Mouse (Mus musculus) Patski (cell line): ENCODE results near the gene Ccdc141. TPM values are rescaled to one million over a fixed set of nuclear protein-coding genes. Genes with fewer than 3 reads are reported as not detected.

Source experiments
- ATAC-seq: fragments of 100-300 bp; one replicate; pipeline ENCODE4 v1.8.0; 2021
- CTCF ChIA-PET: fragments of 350-600 bp; sonication (Branson Sonifier 250); formaldehyde crosslinking; loops from one replicate; lab custom pipeline; 2022; ENCODE audit warnings: inconsistent platforms; lab: Charles Lee
- POLR2A ChIA-PET: fragments of 350-600 bp; sonication (Branson Sonifier 250); formaldehyde crosslinking; loops from one replicate; lab custom pipeline; 2022; ENCODE audit warnings: antibody characterized with exemption, inconsistent platforms; lab: Charles Lee
- DNase-seq: peaks from one replicate; pipeline ENCODE4 v3.0.0-alpha.2; 2011; ENCODE audit warnings: low read depth, low spot score
- H3K27me3 ChIP-seq: fragments of 371-371 bp; one replicate; pipeline ENCODE4 v1.5.1; 2021
- CTCF ChIP-seq: fragments of 100-300 bp; IDR thresholded peaks from one replicate; pipeline ENCODE4 v1.5.1; 2021
- in situ Hi-C: fragments of 300-500 bp; cut with MboI; formaldehyde crosslinking; loops from 3 replicates; pipeline ENCODE4 v1.11.1; 2018; ENCODE audit warnings: low pct_unique_long_range_greater_than_20kb, mixed read lengths
- polyA plus RNA-seq: library from polyadenylated mRNA; unstranded; gene quantifications from one replicate; pipeline ENCODE4 v1.2.3, GENCODE M21; 2021

The Ccdc141 gene
- polyA plus RNA-seq, 1 experiment from 2014 or later: 0.56 TPM

DNA sequence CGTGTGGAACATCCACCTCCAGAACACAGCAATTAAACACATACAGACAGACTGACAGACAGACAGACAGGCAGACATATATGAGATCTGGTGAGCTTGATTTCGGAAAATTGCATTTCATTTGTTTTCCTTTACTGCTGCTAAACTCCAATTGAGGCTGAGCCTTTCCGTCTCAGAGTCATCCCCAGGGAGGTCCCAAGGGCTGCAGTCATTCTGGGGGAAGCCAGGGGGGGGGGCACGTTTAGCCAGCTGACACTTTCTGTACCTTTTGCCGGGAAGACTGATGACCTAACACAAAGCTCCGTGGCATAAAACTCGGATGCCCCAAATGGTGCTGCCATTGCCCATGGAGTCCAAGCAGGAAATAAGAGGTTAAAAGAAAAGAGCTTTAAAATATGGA, 5.0 kb upstream of the Ccdc141 start:
- DNase-seq (no peak), ATAC-seq (no peak)
- H3K27me3 ChIP-seq: no peaks in the 10 kb centered on the region
- in situ Hi-C loops: no loop called here
- no peak for TF ChIP-seq CTCF
- CTCF ChIA-PET: interaction anchor here (0.7 to 1.0 kb wide), 3 partner anchors 12 to 95 kb away, joined by 3 to 4 read pairs (median 3); no protein-coding TSS in a partner anchor
- POLR2A ChIA-PET: no interaction called here

DNA sequence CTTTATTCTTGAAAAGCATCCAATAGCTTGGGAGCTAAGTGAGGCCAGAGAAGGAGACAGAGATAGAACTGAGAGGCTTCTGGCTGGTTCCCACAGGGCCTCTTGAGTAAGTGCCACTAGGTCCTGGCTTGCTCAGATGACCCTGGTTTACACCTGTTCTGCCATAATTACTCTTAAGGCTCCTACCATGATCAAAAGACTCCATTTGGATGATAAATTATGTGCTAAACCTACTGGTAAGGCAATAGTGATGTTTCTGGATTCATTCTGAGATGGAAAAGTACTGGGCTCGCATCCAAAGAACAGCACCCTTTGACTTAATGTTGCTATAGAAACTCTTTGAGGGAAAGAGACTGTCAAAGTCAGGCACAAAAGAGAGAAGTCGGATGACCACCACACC, 3.9 kb upstream of the Ccdc141 start:
- no peak for TF ChIP-seq CTCF
- CTCF ChIA-PET: no interaction called here

DNA sequence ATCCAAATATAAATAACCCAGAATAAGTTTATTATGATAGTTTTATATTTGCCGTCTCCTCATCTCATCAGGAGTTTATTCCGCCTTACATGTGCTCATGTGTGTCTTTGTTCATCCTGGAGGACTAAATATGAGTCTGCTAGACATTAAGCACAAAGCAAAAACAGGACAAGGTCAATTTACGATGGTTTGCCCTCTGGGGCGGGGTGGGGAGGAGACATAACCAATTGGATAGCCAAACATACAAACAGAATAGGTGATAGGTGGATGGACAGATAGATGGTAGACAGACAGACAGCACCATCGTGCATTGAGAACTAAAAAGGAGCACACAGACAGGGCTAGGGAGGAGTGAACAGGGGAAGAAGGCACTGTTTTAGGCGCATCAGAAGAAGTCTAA, 3.4 kb upstream of the Ccdc141 start:
- POLR2A ChIA-PET: no interaction called here

More for the DNA sequence above, 3.9 kb upstream of the Ccdc141 start:
- DNase-seq (no peak), ATAC-seq (no peak)
- POLR2A ChIA-PET: no interaction called here
- in situ Hi-C loops: no loop called here
- H3K27me3 ChIP-seq: no peaks in the 10 kb centered on the region

DNA sequence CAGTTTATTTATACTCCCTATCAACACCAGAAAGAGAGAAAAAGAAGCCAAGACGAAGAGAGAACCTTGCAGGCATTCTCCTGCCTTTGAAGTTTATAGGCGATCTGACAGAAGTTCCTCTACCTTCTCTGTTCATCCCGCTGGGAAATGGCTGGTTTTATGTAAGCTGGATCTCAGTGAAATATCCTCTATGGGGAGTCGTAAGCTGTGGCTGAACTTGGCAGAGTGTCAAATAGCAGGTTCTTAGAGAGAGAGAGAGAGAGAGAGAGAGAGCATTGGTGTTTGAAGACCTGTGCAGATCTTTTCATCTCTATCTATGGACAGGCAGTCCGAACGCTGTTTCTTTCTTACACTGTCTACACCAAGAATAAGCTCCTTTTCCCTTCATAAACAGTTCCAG, 2.9 kb upstream of the Ccdc141 start:
- in situ Hi-C loops: no loop called here
- ATAC-seq (no peak), DNase-seq (no peak)
- no peaks in the 10 kb centered on the region for H3K27me3 ChIP-seq
- no peak for TF ChIP-seq CTCF
- CTCF ChIA-PET: no interaction called here
- POLR2A ChIA-PET: no interaction called here

More for the DNA sequence above, 3.4 kb upstream of the Ccdc141 start:
- CTCF ChIA-PET: no interaction called here
- H3K27me3 ChIP-seq: no peaks in the 10 kb centered on the region
- in situ Hi-C loops: no loop called here
- no peak for TF ChIP-seq CTCF
- no peak for ATAC-seq
- DNase-seq: no peak

DNA sequence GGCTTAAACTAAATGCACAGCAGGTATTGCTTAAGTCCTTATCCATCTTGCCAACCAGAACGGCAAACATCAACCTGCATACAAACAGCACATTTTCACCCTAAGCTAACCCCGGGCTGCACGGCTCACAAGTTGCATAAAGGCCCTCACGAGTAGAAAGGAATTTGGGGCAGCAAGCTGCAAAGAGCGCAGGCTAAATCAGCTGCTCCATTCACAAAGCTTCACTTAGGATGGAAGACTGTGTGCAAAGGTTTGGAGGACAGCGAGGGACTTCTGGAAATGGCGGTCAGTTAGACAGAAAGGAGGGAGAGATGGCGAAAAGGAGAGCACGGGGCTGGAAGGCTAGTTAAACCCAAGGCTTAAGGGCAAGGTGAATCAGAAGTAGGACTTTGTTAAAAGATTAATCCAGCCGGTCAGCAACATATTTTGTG, 1.8 kb upstream of the Ccdc141 start:
- ChIA-PET CTCF (interaction anchor here (0.9 kb wide), 1 partner anchor 18 kb away, joined by 3 read pairs; no protein-coding TSS in a partner anchor), POLR2A (no interaction called here)
- ATAC-seq (peak; percentile 46), DNase-seq (no peak)
- in situ Hi-C loops: no loop called here
- H3K27me3 ChIP-seq: no peaks in the 10 kb centered on the region
- no peak for TF ChIP-seq CTCF

DNA sequence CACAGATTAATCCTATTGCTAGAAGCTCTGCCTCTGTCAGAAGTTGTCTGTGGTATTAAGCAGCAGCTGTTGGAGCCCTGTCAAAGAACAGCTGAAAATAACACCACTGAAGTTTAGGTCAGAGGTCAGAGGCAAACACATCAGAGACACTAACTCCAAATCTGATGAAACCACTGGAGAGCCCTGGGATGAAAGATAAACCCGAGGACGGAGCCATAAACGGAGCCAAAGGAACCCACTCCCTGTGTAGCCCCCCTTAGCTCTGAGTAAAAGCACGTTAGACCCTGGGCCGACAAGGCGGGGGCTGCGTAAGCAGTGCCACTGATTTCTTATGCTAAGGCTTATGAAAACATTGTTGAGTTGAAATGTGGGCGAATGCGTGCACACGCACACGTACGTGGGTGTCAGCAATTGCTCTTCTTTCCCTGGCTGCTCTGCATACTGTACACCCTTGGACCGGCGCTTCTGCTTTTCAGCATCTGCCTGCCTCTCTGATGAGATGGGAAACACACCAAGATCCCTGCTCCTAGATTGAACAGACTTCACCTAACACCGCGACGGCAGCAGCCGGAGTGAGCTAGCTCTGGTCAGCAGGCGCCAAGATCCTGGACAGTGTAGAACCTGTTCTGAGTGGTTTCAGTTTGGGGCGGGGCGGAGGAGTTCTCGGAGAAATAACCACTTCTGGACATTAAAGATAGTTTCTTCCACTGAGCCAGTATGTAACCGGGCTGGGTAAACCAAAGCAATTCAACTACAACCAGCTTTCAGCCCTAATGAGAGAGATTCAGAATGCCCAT, 1.2 kb upstream of the Ccdc141 start:
- in situ Hi-C loops: no loop called here
- DNase-seq: no peak
- ChIA-PET POLR2A (interaction anchor here (0.7 kb wide), 1 partner anchor 17 kb away, joined by 5 read pairs; no protein-coding TSS in a partner anchor), CTCF (interaction anchor here (0.9 kb wide), 1 partner anchor 17 kb away, joined by 3 read pairs; no protein-coding TSS in a partner anchor)
- H3K27me3 ChIP-seq: no peaks in the 10 kb centered on the region
- no peak for TF ChIP-seq CTCF
- ATAC-seq: no peak

DNA sequence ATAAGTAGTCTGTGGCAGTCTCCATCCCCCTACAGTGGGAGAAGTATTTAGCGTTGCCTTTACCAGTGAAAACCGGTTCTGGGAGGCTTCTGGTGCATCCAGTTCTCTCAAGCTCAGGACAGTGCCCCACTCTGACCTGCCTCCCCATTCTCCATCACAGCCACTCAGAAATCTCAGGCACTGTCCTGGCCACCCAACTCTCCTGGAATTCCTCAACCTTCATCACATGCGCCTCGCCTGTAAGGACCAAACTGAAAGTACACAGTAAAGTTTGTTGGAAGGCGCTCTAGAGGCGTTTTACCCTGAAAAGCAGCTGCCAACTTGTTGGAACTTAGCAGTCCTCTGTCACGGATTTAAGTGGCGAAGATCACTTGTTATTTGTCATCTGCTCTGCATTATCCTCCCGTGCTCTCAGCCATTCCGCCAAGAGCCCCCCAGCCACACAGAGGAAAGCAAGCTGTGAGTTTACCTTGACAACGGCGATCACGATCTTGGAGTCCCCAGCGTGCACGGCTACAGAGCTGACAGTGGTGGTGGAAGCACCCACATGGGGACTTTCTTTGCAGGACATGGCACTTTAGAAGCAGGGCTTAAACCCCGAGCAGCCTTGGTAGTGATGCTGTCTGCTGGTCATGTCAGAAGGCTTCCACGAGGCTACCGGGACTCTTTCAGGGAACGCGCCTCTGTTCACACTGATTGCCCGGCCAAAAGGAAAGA, 362 bp downstream of the Ccdc141 start:
- ATAC-seq (no peak), DNase-seq (no peak)
- CTCF ChIA-PET: interaction anchor here (1.0 kb wide), 1 partner anchor 88 kb away, joined by 3 read pairs; no protein-coding TSS in a partner anchor
- POLR2A ChIA-PET: interaction anchor here (0.8 kb wide), 1 partner anchor 12 kb away, joined by 3 read pairs; no protein-coding TSS in a partner anchor
- in situ Hi-C loops: no loop called here
- TF ChIP-seq CTCF: no peak
- no peaks in the 10 kb centered on the region for H3K27me3 ChIP-seq

DNA sequence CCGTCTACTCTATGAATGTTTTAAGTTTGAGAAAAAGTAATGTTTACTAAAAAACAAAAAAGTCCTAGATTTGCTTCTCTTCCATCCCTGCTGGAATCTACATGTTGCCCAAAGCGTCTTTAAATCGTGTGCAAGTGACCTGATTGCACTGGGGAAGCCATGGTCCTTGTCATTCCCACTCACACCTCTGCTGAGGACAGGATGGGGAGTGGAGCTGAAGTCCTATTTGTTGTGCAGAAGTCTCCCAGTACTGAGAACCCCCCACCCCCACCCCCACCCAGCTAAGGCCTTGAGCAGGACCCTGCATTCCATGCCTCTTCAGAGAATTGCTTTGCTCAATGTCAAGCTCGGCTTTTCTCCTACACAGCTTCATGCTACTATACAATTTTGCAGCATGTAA, 1.2 kb downstream of the Ccdc141 start:
- DNase-seq (no peak), ATAC-seq (no peak)
- no peak for TF ChIP-seq CTCF
- H3K27me3 ChIP-seq: no peaks in the 10 kb centered on the region
- in situ Hi-C loops: no loop called here
- POLR2A ChIA-PET: interaction anchor here (0.8 kb wide), 1 partner anchor 11 kb away, joined by 3 read pairs; no protein-coding TSS in a partner anchor
- CTCF ChIA-PET: interaction anchor here (1.0 kb wide), 1 partner anchor 88 kb away, joined by 3 read pairs; no protein-coding TSS in a partner anchor

DNA sequence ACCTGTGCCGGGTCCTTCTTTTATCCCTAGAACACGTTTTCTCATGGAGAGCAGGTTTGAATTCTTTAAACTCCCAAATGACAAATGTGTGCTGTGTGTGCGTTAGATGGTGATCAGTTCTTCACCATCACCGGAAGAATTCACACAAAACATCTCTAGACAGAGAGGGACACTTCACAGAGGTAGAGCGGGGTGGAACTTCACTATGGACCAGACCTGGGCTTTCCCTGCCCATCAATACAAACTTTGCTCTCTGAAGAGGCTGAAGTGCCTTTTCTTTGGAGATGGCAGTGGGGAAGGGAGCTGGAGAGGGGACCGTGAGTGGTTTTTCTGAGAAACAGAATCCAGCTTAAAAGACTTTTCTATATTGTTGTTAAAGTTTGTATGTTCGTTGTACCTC, 1.7 kb downstream of the Ccdc141 start:
- no peak for TF ChIP-seq CTCF
- DNase-seq: no peak
- ChIA-PET POLR2A (no interaction called here), CTCF (no interaction called here)
- in situ Hi-C loops: no loop called here
- H3K27me3 ChIP-seq: no peaks in the 10 kb centered on the region
- ATAC-seq: no peak

DNA sequence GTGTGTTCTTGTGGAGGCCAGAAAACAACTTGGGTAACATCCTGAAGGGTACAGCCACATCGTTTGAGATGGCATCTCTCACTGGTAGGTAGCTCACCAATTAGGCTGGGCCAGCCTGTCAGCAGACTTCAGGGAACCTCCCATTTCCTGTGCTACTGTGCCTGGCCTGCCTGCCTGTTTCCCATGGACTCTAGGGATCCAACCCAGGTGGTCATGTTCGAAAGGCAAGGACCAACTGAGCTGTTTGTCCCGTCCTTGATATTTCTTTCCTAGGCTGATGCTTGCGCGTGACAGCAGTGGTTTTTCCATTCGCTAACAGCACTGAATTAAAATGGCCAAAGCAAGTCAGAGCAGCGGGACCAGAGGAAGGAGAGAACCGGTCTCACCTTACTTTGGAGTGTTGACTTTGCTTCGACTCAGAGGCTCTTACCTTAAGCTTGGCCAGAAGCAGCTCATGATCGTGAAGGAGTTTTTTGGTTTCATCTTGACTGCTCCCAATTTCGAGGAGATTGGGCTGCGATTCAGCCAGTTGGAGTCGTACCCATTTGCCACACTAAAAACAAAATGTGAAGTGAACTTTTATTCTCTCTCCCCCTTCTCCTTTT, 2.3 kb downstream of the Ccdc141 start:
- no peak for TF ChIP-seq CTCF
- ChIA-PET CTCF (no interaction called here), POLR2A (no interaction called here)
- in situ Hi-C loops: no loop called here
- ATAC-seq: no peak
- DNase-seq: no peak
- H3K27me3 ChIP-seq: no peaks in the 10 kb centered on the region
